Mouse (Mus musculus) embryonic fibroblast, embryonic 13.5 days (primary cell): ENCODE measurements around the gene Mis12. TPM values are rescaled to one million over a fixed set of nuclear protein-coding genes. Genes with fewer than 3 reads are reported as not detected.

Experiments used
- H3K27ac ChIP-seq: 2 replicates; pipeline ENCODE4 v1.5.1; 2012; ENCODE audit warnings: low read length, control low read depth, inconsistent platforms; ENCODE audit not compliant: insufficient read depth
- H3K4me1 ChIP-seq: 2 replicates; pipeline ENCODE4 v1.6.1; 2011; ENCODE audit warnings: low read length; ENCODE audit not compliant: control insufficient read depth, insufficient read depth
- H3K4me3 ChIP-seq: 2 replicates; pipeline ENCODE4 v1.5.1; 2011; ENCODE audit warnings: mild to moderate bottlenecking, control low read depth, low read length; ENCODE audit not compliant: insufficient read depth
- CTCF ChIP-seq: IDR thresholded peaks from 2 replicates; pipeline ENCODE4 v1.5.1; 2011; ENCODE audit warnings: mild to moderate bottlenecking, control low read depth, low read length, moderate library complexity, borderline replicate concordance; ENCODE audit not compliant: insufficient read depth
- POLR2A ChIP-seq: IDR thresholded peaks from 2 replicates; pipeline ENCODE4 v1.6.1; 2011; ENCODE audit warnings: low read depth, mild to moderate bottlenecking, control low read depth, low read length, moderate library complexity
- polyA plus RNA-seq: library from polyadenylated mRNA; stranded (reverse); fragments of >200 nt; gene quantifications from 2 replicates; pipeline ENCODE4 v1.2.4, GENCODE M21; 2011; ENCODE audit warnings: low read depth; ENCODE audit not compliant: missing spikeins, insufficient read length

Mis12 gene
- polyA plus RNA-seq, 1 experiment = 33.1 TPM

DNA sequence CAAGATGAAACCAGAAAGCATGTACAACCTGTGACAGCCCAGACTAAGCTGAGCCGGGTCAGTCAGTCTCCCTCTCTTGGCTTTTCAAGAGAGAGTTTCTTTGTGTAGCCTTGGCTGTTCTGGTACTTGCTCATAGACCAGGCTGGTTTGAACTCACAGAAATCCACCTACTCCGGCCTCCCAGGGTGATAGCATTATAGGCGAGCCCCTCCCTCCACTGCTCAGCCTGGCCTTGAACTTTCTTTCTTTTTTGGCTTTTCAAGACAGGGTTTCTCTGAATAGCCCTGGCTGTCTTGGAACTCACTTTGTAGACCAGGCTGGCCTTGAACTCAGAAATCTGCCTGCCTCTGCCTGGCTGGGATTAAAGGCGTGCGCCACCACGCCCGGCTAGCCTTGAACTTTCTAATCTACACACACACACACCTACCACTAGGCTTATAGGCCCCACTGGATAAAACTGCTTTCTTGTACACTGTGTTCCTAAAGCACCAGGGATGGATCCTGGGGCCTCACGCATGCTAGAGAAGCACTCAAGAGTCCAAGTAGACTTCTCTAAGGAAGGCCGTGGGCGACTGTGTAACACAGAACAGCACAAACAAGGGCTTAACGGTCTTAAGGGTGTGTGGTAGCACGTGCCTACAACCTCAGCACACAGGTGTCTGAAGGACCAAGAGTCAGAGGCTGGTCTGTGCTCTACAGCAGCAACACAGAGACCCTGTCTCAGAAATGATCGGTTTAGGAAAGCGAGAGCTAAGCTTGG lies 38.5 kb upstream of the Mis12 start:
- TF ChIP-seq POLR2A = no peak
- no peak for TF ChIP-seq CTCF
- peak overlapping the region; percentile 96 for H3K4me3 ChIP-seq
- peaks cover 4% of the 10 kb centered on the region; the same call in 1 of the 2 replicates for H3K4me1 ChIP-seq
- no peak overlapping the region for H3K27ac ChIP-seq

DNA sequence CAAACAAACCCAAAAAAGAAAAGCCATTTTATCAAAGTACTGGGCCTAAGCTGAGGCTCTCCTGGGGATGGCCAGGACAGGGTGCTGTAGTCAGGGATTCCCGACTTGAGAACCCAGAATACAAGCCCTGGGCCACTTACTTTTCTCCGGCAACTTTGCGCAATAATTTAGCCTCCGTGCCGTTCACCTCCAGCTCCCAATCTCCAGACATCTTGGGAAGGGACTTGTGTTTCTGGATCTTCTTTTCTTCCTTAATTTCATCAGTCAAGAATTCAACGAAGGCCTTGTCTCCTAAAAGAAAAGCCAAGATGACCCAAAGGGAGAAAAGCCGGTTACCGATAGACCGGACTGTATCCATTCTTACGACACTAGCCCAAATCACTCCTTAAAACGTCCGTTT lies 37.4 kb upstream of the Mis12 start:
- Histone ChIP-seq H3K4me3 (peak overlapping the region; percentile 96), H3K4me1 (peaks cover 4% of the 10 kb centered on the region; the same call in 1 of the 2 replicates), H3K27ac (no peak overlapping the region)
- TF ChIP-seq CTCF (no peak), POLR2A (no peak)

DNA sequence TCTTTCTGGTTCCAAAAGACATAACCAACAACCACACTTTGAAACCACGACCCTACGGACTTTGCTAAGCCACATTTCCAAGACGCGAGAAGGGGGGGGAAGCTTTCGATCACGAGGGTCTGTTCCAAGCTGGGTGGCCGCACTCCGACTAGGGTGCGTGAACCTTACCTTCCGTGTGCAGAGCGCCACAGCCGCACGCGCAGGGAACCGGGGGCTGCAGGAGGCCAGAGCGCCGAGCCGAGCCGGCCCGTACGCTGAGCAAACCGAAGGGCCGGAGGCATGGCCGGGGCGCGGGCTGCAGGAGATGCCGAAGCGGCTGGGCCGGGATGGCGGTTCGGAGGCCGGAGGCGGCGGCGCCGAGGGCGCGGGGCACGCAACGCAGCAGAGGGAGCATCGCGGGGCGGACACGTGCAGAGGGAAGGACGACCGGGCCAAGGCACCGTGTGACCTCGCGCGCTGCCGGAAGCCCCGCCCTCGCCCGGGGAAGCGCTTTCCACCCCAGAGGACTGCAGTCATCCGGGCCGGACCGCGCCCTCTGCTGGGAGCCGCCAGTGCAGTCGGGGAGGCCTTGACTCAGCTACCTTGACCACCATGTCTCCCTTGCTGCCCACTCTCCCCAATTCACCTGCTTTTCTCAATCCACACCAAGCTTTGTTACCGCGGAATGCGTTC lies 36.7 kb upstream of the Mis12 start, which contains the start of gene C1qbp:
C1qbp (minus strand) TSS at position 470 of the 672 bp plus-strand sequence.
- Histone ChIP-seq H3K4me3 (peak within 1 kb of the TSS; percentile 96), H3K27ac (no peak within 1 kb of the TSS), H3K4me1 (peaks cover 4% of the 10 kb centered on the region; the same call in 1 of the 2 replicates)
- peak; percentile 66 for TF ChIP-seq POLR2A
- TF ChIP-seq CTCF = peak; percentile 78

DNA sequence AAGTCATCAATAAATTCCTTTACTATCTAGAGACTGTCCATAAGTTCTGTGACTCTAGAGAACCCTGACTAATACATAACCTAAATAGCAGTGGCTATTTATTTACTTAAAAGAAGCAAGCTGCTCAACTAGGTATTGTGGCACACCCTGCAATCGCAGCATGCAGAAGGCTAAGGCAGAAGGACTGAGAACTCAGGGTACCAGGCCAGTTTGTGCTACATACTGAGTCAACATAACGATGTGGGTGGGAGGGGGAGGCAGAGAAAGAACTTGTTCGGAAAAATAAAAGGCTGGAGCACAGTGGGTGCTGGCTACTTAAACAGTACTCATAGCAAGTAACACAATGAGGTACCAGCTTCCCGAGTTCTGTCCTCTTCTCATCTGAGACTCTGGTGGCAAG lies 18.2 kb upstream of the Mis12 start:
- Histone ChIP-seq H3K27ac (no peak overlapping the region), H3K4me1 (peaks cover 9% of the 10 kb centered on the region), H3K4me3 (no peak overlapping the region)
- TF ChIP-seq POLR2A = no peak
- no peak for TF ChIP-seq CTCF

DNA sequence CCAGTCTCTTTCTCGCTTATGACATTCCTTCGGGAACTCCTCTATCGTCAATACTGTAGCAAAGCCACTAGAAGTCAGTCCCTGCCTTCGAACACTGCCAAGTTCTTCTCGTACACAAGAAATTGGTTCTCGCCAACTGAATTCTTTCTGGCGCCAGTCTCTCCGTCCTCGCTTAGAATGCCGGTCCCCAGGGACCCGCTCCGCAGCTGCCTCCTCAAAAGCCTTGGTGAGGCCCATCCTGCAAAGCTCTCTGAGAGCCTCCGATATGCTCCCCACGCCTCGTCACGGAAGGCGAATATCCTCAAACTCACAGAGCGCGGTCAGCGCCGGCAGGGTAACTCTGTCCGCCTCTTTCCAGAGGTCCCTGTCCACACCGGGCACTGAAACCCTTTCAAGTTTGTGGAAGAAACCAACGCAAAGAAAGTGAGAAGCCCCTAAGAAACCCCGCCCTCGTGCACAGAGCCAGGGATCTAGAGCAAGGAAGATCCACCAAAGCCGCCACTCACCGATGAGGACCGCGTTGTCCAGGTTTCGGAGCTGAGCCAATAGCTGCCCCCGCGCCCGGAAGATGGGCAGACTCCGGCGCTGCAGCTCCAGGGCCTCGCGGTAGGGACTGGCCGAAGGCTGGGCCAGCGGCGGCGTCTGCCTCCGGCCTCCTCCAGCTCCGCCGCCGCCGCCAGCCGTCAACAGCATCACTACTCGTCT lies 15.6 kb upstream of the Mis12 start:
- TF ChIP-seq CTCF = no peak
- TF ChIP-seq POLR2A = no peak
- peak overlapping the region; percentile 95 for H3K4me3 ChIP-seq
- H3K27ac ChIP-seq = peak overlapping the region; percentile 77
- peaks cover 9% of the 10 kb centered on the region for H3K4me1 ChIP-seq

DNA sequence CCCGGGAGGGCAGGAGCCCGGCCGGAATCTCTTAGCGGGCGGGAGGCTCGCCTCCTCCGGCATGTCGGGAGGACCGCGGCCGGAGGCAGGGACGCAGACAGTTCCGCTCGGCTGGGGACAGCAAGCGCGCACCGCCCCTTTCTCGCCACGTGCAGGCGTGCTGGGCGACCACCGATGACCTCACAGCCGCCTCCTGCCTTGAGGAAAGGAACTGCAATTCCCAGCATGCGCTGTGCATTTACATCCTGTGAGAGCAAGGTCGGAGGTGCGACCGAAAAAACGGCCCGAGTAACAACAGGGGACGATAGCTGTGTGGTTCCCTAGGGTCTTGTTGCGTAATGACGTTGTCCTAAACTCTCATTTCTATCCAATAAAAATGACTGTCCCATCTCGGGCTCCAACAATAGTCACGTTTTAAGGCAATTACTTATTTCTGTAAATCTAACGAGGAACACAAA lies 15.1 kb upstream of the Mis12 start, which contains the start of gene Dhx33:
Dhx33 (minus strand) TSS at position 122 of the 458 bp plus-strand sequence.
- H3K27ac ChIP-seq = peak within 1 kb of the TSS; percentile 77
- H3K4me1 ChIP-seq = peaks cover 9% of the 10 kb centered on the region
- TF ChIP-seq POLR2A (peak; percentile 63), CTCF (no peak)
- peak within 1 kb of the TSS; percentile 95 for H3K4me3 ChIP-seq

DNA sequence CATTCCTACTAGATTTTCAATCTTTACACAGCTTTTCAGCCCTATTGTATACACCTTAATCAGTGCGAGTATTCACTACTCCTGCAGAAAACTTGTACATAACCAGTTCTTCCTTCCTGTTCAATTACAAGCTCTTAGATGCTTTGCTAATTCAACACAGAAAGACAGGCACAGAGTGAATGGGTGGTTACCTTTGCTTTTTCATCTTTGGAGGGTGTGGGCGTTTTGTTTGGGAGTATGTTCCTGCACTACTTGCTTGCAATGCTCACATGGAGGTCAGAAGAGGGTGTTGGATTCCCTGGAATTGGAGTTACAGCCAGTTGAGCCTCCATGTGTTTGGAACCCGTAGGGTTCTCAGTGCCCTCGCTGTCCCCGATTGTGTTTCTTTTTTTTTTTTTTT lies 14.4 kb upstream of the Mis12 start:
- no peak overlapping the region for H3K4me3 ChIP-seq
- H3K4me1 ChIP-seq = peaks cover 9% of the 10 kb centered on the region
- TF ChIP-seq POLR2A (no peak), CTCF (no peak)
- no peak overlapping the region for H3K27ac ChIP-seq

DNA sequence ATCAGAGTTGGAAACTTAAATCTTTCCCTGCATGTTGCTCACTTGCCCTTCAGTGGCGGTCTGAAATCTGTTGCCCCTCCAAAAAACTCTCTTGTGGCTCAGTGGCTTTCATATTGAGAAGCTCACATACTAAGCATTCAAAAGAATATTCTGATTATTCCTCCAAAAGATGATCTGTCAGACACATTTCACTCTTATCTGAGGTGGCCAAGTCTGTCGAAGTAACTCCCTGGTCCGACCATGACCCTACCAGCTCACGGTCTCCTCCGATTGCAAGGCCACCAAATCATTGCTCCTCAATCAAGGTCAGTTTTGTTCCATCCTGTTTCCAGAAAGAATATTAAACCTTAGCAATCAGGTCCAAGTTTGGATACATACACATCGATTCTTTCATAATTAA lies 12.4 kb upstream of the Mis12 start:
- H3K27ac ChIP-seq = no peak overlapping the region
- no peak overlapping the region for H3K4me3 ChIP-seq
- no peak for TF ChIP-seq POLR2A
- no peak for TF ChIP-seq CTCF
- peaks cover 9% of the 10 kb centered on the region for H3K4me1 ChIP-seq

DNA sequence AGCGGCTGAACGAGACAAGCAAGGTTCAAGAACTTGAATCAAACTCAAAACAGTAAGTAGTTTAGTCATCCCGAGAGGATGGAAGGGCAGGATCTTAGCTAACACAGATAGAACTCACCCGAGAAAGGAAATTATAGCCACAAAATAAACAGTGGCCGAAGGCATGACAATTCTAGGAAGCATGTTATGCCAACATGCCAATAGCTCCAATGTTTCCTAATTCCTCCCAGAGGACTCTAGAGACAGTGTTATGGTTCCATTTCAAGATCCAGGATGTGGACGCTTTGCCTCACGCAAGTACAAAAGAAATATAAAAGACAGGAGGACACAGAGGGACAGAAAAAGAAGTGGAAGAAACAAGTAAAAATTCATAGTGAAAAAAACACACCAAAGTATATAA lies 11.6 kb upstream of the Mis12 start:
- no peak overlapping the region for H3K27ac ChIP-seq
- TF ChIP-seq POLR2A (no peak), CTCF (no peak)

More for the DNA sequence above, 11.6 kb upstream of the Mis12 start:
- Histone ChIP-seq H3K4me1 (peaks cover 4% of the 10 kb centered on the region; the same call in 1 of the 2 replicates), H3K4me3 (no peak overlapping the region)
